In genomic region chr6:37520631-37521375, GRCm38 (mm10) we compare ENCODE assay signal across 28 mouse cellular contexts. TPM values are rescaled to one million over a fixed set of nuclear protein-coding genes. Genes with fewer than 3 reads are reported as not detected.
DNase-seq lines count a peak whose midpoint lies in the region; ATAC-seq and TF ChIP-seq lines count a peak whose summit lies in the region.
"Had no signal": no experiment of that assay in that cellular context is flagged by ENCODE, and none has a peak within 500 bp of the region (broad histone marks: within the 10 kb centered on the region; RNA-seq: fewer than 3 reads in every experiment).

No protein-coding gene starts in this region.

- intact Hi-C loops in left cerebral cortex, postnatal 36 days (cut with DNase I), result no loop called here

- no peaks in the 10 kb centered on the region for H3K36me3 ChIP-seq in kidney, postnatal 0 days (ENCODE audit: insufficient read depth, low read length)
- no peaks in the 10 kb centered on the region for H3K36me3 ChIP-seq in intestine, embryonic 15.5 days
- H3K36me3 ChIP-seq: embryonic facial prominence, embryonic 12.5 days; forebrain, embryonic 15.5 days; G1E; heart, embryonic 15.5 days; hindbrain, embryonic 13.5 days had no signal

- ATAC-seq in kidney, postnatal 0 days (replicated peaks; ENCODE audit: low FRiP score, low read depth), result no peak
- ATAC-seq in intestine, embryonic 15.5 days, result no peak
- ATAC-seq: activated CD4-positive, CD25-positive, alpha-beta regulatory T cell, adult 4 months; CD4-positive, CD25-positive, alpha-beta regulatory T cell, adult 4 months; forebrain, embryonic 15.5 days had no signal

- H3K27me3 ChIP-seq in kidney, postnatal 0 days (ENCODE audit: insufficient read depth, low read length), result no peaks in the 10 kb centered on the region
- H3K27me3 ChIP-seq in intestine, embryonic 15.5 days (replicated peaks), result no peaks in the 10 kb centered on the region
- H3K27me3 ChIP-seq: embryonic facial prominence, embryonic 12.5 days; forebrain, embryonic 15.5 days; heart, embryonic 15.5 days; hindbrain, embryonic 13.5 days had no signal

- no peak overlapping the region for H3K4me2 ChIP-seq in kidney, postnatal 0 days (ENCODE audit: low read length)
- H3K4me2 ChIP-seq in intestine, embryonic 15.5 days (replicated peaks), result no peak overlapping the region
- H3K4me2 ChIP-seq: embryonic facial prominence, embryonic 12.5 days; forebrain, embryonic 15.5 days; heart, embryonic 11.5 days; heart, embryonic 15.5 days; hindbrain, embryonic 13.5 days had no signal

- H3K4me3 ChIP-seq in kidney, postnatal 0 days (replicated peaks; ENCODE audit: low read depth, low read length), result no peak overlapping the region
- no peak overlapping the region for H3K4me3 ChIP-seq in intestine, embryonic 15.5 days (replicated peaks)
- H3K4me3 ChIP-seq: embryonic facial prominence, embryonic 12.5 days; forebrain, embryonic 15.5 days; heart, embryonic 15.5 days; hindbrain, embryonic 13.5 days had no signal

- H3K27ac ChIP-seq in kidney, postnatal 0 days, result peak overlapping the region; percentile 42; the same call in 1 of the 2 replicates
- H3K27ac ChIP-seq in intestine, embryonic 15.5 days, result no peak overlapping the region
- H3K27ac ChIP-seq: embryonic facial prominence, embryonic 12.5 days; forebrain, embryonic 15.5 days; heart, embryonic 15.5 days; hindbrain, embryonic 13.5 days had no signal

- DNase-seq in heart, adult 11 months, result peak; percentile 83
- no peak for DNase-seq in heart, adult 9 months (ENCODE audit: low spot score in 2 of 2)
- DNase-seq in kidney, adult 8-10 months, result peak; percentile 81 to 83
- no peak for DNase-seq in kidney, postnatal 0 days (ENCODE audit: low spot score)
- DNase-seq in kidney, postnatal 36 days, result peak; percentile 79 to 80
- no peak for DNase-seq in right cerebral cortex, postnatal 10 days (ENCODE audit: low spot score in 2 of 2)
- DNase-seq in left cerebral cortex, postnatal 36 days (ENCODE audit: low spot score in 2 of 2), result no peak
- DNase-seq: adrenal gland, adult 2 months; adrenal gland, postnatal 36 days; B cell, adult 2 months; cerebellum, adult 11 months; cerebellum, adult 8-10 months; cerebellum, postnatal 25 days; gastrocnemius, postnatal 36 days; heart, adult 18-20 months; heart, postnatal 14 days had no signal

- 79% methylated on average over 13 of the region's 13 CpGs for WGBS in kidney, postnatal 0 days
- 87% methylated on average over 13 of the region's 13 CpGs for WGBS in intestine, embryonic 15.5 days

- H3K4me1 ChIP-seq in kidney, postnatal 0 days (replicated peaks; ENCODE audit: insufficient read depth, low read length), result no peaks in the 10 kb centered on the region
- no peaks in the 10 kb centered on the region for H3K4me1 ChIP-seq in intestine, embryonic 15.5 days (replicated peaks)
- H3K4me1 ChIP-seq: embryonic facial prominence, embryonic 12.5 days; forebrain, embryonic 15.5 days; heart, embryonic 15.5 days; hindbrain, embryonic 13.5 days had no signal

- H3K9ac ChIP-seq in kidney, postnatal 0 days (ENCODE audit: low read depth, low read length), result no peak overlapping the region
- H3K9ac ChIP-seq in intestine, embryonic 15.5 days, result no peak overlapping the region
- H3K9ac ChIP-seq: embryonic facial prominence, embryonic 12.5 days; forebrain, embryonic 15.5 days; heart, embryonic 15.5 days; hindbrain, embryonic 13.5 days had no signal

- no peaks in the 10 kb centered on the region; the same call in 1 of the 2 replicates for H3K9me3 ChIP-seq in kidney, postnatal 0 days (replicated peaks; ENCODE audit: low read length)
- H3K9me3 ChIP-seq in intestine, embryonic 15.5 days, result no peaks in the 10 kb centered on the region
- H3K9me3 ChIP-seq: embryonic facial prominence, embryonic 12.5 days; forebrain, embryonic 15.5 days; G1E; heart, embryonic 15.5 days; hindbrain, embryonic 13.5 days had no signal

- no peak for TF ChIP-seq CTCF in kidney, postnatal 0 days (IDR thresholded peaks at IDR 0.05; ENCODE audit: low read depth)

RNA-seq across cellular contexts. Expression of gene Akr1d1, which starts 9.2 kb away (rescaled TPM):
- polyA plus RNA-seq in kidney, postnatal 0 days (2015; fragmentation: Nextera tagmentation; extraction: Ambion mirVana), result 1.6 TPM in 2 replicates
- total RNA-seq in left cerebral cortex, postnatal 36 days (2021), result not detected
- polyA plus RNA-seq in intestine, embryonic 15.5 days (2015; fragmentation: Nextera tagmentation; extraction: Ambion mirVana), result 0.21 and 0.44 TPM in 2 replicates
- total RNA-seq: G1E; gastrocnemius, postnatal 36 days; heart, adult 18-20 months; heart, postnatal 14 days; hematopoietic stem cell, adult 5-6 weeks had no signal
- polyA plus RNA-seq: activated CD4-positive, CD25-positive, alpha-beta regulatory T cell, adult 4 months; CD4-positive, CD25-positive, alpha-beta regulatory T cell, adult 4 months; cortical plate, adult 2 months; embryonic facial prominence, embryonic 12.5 days; forebrain, embryonic 11.5 days; forebrain, embryonic 15.5 days; G1E; heart, embryonic 11.5 days; heart, embryonic 15.5 days; hindbrain, embryonic 13.5 days had no signal

Comparison
In these comparisons a context has a peak if more than half of its experiments do, and no peak if none do; other contexts are left out.
1. DNase-seq: peak in heart, adult 11 months (single experiment), kidney, adult 8-10 months (2 of 2) and kidney, postnatal 36 days (2 of 2); none in heart, adult 9 months (0 of 2), kidney, postnatal 0 days (single experiment), right cerebral cortex, postnatal 10 days (0 of 2) and left cerebral cortex, postnatal 36 days (0 of 2).